Mouse (Mus musculus) forebrain, embryonic 15.5 days (tissue): ENCODE data around the gene Fggy. TPM values are rescaled to one million over a fixed set of nuclear protein-coding genes. Genes with fewer than 3 reads are reported as not detected.

Source experiments
- ATAC-seq: fragments of 200-750 bp; cut with Nextera tagmentation; replicated peaks from 2 replicates; pipeline ENCODE4 v1.8.0; 2017; ENCODE audit warnings: mild to moderate bottlenecking, moderate TSS enrichment, moderate library complexity
- H3K27ac ChIP-seq: fragments of 300-500 bp; sonication (generic); replicated peaks from 2 replicates; pipeline ENCODE4 v1.5.1; 2015; ENCODE audit warnings: mild to moderate bottlenecking, inconsistent platforms
- H3K27me3 ChIP-seq: fragments of 300-500 bp; sonication (generic); 2 replicates; pipeline ENCODE4 v1.6.1; 2015; ENCODE audit warnings: inconsistent platforms
- H3K36me3 ChIP-seq: fragments of 300-500 bp; sonication (generic); 2 replicates; pipeline ENCODE4 v1.6.1; 2015; ENCODE audit warnings: mild to moderate bottlenecking, inconsistent platforms
- H3K4me1 ChIP-seq: fragments of 300-500 bp; sonication (generic); 2 replicates; pipeline ENCODE4 v1.6.1; 2015; ENCODE audit warnings: inconsistent platforms
- H3K4me2 ChIP-seq: fragments of 300-500 bp; sonication (generic); replicated peaks from 2 replicates; pipeline ENCODE4 v1.6.1; 2015; ENCODE audit warnings: mild to moderate bottlenecking, inconsistent platforms
- H3K4me3 ChIP-seq: fragments of 300-500 bp; sonication (generic); 2 replicates; pipeline ENCODE4 v1.5.1; 2015; ENCODE audit warnings: mild to moderate bottlenecking, inconsistent platforms
- H3K9ac ChIP-seq: fragments of 300-500 bp; sonication (generic); replicated peaks from 2 replicates; pipeline ENCODE4 v1.6.1; 2015; ENCODE audit warnings: mild to moderate bottlenecking, inconsistent platforms
- H3K9me3 ChIP-seq: fragments of 300-500 bp; sonication (generic); 2 replicates; pipeline ENCODE4 v1.6.1; 2016; ENCODE audit warnings: inconsistent platforms
- WGBS: fragments of 180-500 bp; shearing (Covaris S2); methylation state at CpG from one replicate; pipeline ENCODE4 v1.1.7; 2015; ENCODE audit warnings: mixed read lengths; 5-methylcytosine and 5-hydroxymethylcytosine counted together
- polyA plus RNA-seq: library from polyadenylated mRNA; unstranded; fragments of >200 nt; fragmentation: Nextera tagmentation; extraction: Ambion mirVana; gene quantifications from 2 replicates; pipeline ENCODE4 v1.2.1, GENCODE M21; 2015

Fggy gene
- polyA plus RNA-seq, 1 experiment from 2014 or later, result 5.2 TPM

DNA sequence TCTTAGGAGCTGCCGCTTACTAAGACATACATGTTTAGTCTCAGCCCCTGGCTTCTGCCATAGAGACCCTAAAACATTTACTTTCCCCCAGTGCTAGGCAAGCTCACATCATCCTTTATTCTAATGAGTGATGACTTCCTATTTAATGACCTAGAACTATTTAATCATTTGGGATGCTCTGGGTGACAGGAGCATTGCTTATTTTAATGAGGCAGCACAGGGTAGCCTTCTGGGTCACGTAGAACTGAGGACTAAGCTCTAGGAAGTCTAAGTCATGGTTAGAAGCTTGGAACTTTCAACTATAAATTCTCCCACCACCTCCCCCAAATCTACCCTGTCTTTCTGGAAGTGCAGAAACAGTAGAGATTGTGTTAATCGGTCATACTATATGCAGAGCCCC, 111.2 kb downstream of the Fggy start:
- Histone ChIP-seq H3K27me3 (no peaks in the 10 kb centered on the region), H3K4me2 (no peak overlapping the region), H3K9me3 (no peaks in the 10 kb centered on the region), H3K4me1 (peaks cover 17% of the 10 kb centered on the region), H3K27ac (no peak overlapping the region), H3K36me3 (no peaks in the 10 kb centered on the region), H3K4me3 (no peak overlapping the region), H3K9ac (no peak overlapping the region)
- ATAC-seq, result no peak
- WGBS, result 96% methylated on average over 3 of the region's 3 CpGs

- Histone ChIP-seq H3K9ac (no peak overlapping the region), H3K27ac (no peak overlapping the region), H3K27me3 (no peaks in the 10 kb centered on the region), H3K4me1 (peaks cover 12% of the 10 kb centered on the region), H3K36me3 (no peaks in the 10 kb centered on the region), H3K4me2 (no peak overlapping the region), H3K4me3 (no peak overlapping the region), H3K9me3 (no peaks in the 10 kb centered on the region)
- ATAC-seq, result no peak
- 40% methylated on average over 2 of the region's 2 CpGs for WGBS
Measured at GRCm38 (mm10) chr4:95669336-95669735, 112.0 kb downstream of the Fggy start.

- H3K4me1 ChIP-seq, result peaks cover 12% of the 10 kb centered on the region
- no peaks in the 10 kb centered on the region for H3K36me3 ChIP-seq
- no peak for ATAC-seq
- no peak overlapping the region for H3K4me3 ChIP-seq
- H3K9ac ChIP-seq, result no peak overlapping the region
- no peak overlapping the region for H3K4me2 ChIP-seq
- WGBS, result 50% methylated on average over 3 of the region's 3 CpGs
- no peak overlapping the region for H3K27ac ChIP-seq
- no peaks in the 10 kb centered on the region for H3K27me3 ChIP-seq
- H3K9me3 ChIP-seq, result no peaks in the 10 kb centered on the region
Measured at GRCm38 (mm10) chr4:95670559-95670958, 113.3 kb downstream of the Fggy start.

DNA sequence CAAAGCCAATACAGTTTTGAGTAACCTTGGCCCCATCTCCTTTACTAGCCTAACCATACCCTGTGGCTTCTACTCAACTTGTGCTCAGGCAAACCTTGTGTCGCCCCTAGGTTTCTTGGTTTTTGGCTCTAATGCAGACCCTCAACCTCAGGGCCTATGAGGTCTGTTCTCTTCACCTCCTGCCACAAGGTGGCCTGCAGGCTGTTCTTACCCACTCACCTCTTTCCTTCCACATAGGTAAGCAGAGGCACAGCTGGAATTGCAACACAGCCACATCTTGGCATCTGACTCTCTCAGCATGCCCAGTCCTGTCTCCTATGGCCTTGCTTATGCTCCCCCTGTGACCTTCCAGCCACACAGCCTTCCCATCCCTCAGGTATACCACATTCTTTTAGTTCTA, 114.7 kb downstream of the Fggy start:
- Histone ChIP-seq H3K27me3 (no peaks in the 10 kb centered on the region), H3K9ac (no peak overlapping the region), H3K27ac (no peak overlapping the region), H3K4me1 (peaks cover 3% of the 10 kb centered on the region), H3K4me3 (no peak overlapping the region), H3K4me2 (no peak overlapping the region), H3K9me3 (no peaks in the 10 kb centered on the region), H3K36me3 (no peaks in the 10 kb centered on the region)
- WGBS, result 97% methylated on average over 1 of the region's 1 CpGs
- ATAC-seq, result no peak

GRCm38 (mm10) chr4:95676390-95676789, 119.1 kb downstream of the Fggy start:
- H3K4me1 ChIP-seq, result no peaks in the 10 kb centered on the region
- H3K4me3 ChIP-seq, result no peak overlapping the region
- H3K4me2 ChIP-seq, result no peak overlapping the region
- H3K36me3 ChIP-seq, result no peaks in the 10 kb centered on the region
- no peak overlapping the region for H3K9ac ChIP-seq
- no peak for ATAC-seq
- H3K9me3 ChIP-seq, result no peaks in the 10 kb centered on the region
- H3K27ac ChIP-seq, result no peak overlapping the region
- no peaks in the 10 kb centered on the region for H3K27me3 ChIP-seq
- 86% methylated on average over 2 of the region's 2 CpGs for WGBS

- no peaks in the 10 kb centered on the region for H3K36me3 ChIP-seq
- whole genome bisulfite sequencing, result 83% methylated on average over 5 of the region's 5 CpGs
- H3K4me1 ChIP-seq, result peaks cover 17% of the 10 kb centered on the region
Measured at GRCm38 (mm10) chr4:95680756-95681449, 123.6 kb downstream of the Fggy start.

DNA sequence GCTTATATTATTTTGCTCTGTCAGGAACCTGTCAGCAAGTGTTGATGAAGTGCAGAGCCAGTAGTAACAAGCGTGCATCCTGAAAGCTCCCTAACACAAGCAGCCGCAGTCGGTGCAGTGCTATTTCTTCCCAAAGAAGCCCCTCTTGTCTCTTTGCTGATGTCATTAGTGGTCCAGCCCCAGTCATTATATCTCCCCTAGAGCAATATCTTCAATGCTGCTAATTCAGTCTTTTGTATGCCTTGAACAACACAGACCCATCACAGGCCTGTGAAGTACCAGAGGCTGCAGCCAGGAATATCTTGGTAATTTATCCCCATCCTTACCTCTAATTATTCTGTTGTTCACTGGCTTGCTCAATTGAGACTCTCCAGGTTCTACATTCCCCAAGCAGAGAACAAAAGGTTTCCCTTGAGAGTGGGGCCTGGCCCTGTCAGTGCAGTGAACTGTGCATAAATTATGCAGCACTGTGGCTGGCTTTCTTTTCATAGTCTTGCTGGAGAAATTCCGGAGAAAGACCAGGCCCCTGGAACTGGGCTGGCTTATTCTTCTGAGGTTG, 127.3 kb downstream of the Fggy start:
- H3K4me2 ChIP-seq, result no peak overlapping the region
- H3K9me3 ChIP-seq, result no peaks in the 10 kb centered on the region
- no peak overlapping the region for H3K4me3 ChIP-seq
- ATAC-seq, result peak; percentile 88
- no peaks in the 10 kb centered on the region for H3K27me3 ChIP-seq
- 3% methylated on average over 4 of the region's 4 CpGs for WGBS
- H3K4me1 ChIP-seq, result peaks cover 17% of the 10 kb centered on the region
- peak overlapping the region; percentile 64 for H3K27ac ChIP-seq
- H3K36me3 ChIP-seq, result no peaks in the 10 kb centered on the region
- H3K9ac ChIP-seq, result no peak overlapping the region

More at GRCm38 (mm10) chr4:95680756-95681449, 123.6 kb downstream of the Fggy start:
- Histone ChIP-seq H3K27me3 (no peaks in the 10 kb centered on the region), H3K9me3 (no peaks in the 10 kb centered on the region), H3K4me3 (no peak overlapping the region), H3K27ac (no peak overlapping the region), H3K4me2 (no peak overlapping the region), H3K9ac (no peak overlapping the region)
- no peak for ATAC-seq

- 90% methylated on average over 2 of the region's 2 CpGs for WGBS
- Histone ChIP-seq H3K36me3 (no peaks in the 10 kb centered on the region), H3K27ac (no peak overlapping the region), H3K9me3 (no peaks in the 10 kb centered on the region), H3K27me3 (no peaks in the 10 kb centered on the region), H3K4me2 (no peak overlapping the region), H3K4me1 (peaks cover 17% of the 10 kb centered on the region), H3K9ac (no peak overlapping the region), H3K4me3 (no peak overlapping the region)
- no peak for ATAC-seq
Measured at GRCm38 (mm10) chr4:95686775-95687174, 129.5 kb downstream of the Fggy start.

- Histone ChIP-seq H3K9me3 (no peaks in the 10 kb centered on the region), H3K27ac (no peak overlapping the region), H3K36me3 (no peaks in the 10 kb centered on the region), H3K27me3 (no peaks in the 10 kb centered on the region), H3K4me1 (peaks cover 17% of the 10 kb centered on the region), H3K4me3 (no peak overlapping the region), H3K9ac (no peak overlapping the region), H3K4me2 (no peak overlapping the region)
- 83% methylated on average over 5 of the region's 5 CpGs for WGBS
- ATAC-seq, result no peak
Measured at GRCm38 (mm10) chr4:95687350-95687749, 130.0 kb downstream of the Fggy start.

DNA sequence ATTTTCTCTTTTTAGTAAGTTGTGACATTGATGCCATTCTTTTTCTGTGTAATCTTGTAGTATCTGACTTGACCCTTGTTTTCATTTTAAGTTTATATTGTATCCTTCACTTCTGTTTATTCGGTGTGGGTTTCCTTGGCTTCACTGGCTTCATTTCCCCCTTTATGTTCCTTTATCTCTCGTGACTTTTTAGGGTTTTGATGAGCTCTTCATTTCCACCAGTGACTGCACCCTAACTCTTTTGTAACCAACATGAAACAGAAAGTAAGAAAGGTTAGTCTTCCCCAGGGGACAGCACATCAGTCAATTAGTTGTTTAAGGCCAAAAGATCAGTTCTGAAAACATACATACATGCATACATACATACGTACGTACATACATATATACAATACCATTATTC, 130.9 kb downstream of the Fggy start:
- Histone ChIP-seq H3K27ac (no peak overlapping the region), H3K4me2 (no peak overlapping the region), H3K36me3 (no peaks in the 10 kb centered on the region), H3K4me3 (no peak overlapping the region), H3K9me3 (no peaks in the 10 kb centered on the region), H3K9ac (no peak overlapping the region), H3K27me3 (no peaks in the 10 kb centered on the region), H3K4me1 (peaks cover 17% of the 10 kb centered on the region)
- WGBS, result 88% methylated on average over 4 of the region's 4 CpGs
- ATAC-seq, result no peak

DNA sequence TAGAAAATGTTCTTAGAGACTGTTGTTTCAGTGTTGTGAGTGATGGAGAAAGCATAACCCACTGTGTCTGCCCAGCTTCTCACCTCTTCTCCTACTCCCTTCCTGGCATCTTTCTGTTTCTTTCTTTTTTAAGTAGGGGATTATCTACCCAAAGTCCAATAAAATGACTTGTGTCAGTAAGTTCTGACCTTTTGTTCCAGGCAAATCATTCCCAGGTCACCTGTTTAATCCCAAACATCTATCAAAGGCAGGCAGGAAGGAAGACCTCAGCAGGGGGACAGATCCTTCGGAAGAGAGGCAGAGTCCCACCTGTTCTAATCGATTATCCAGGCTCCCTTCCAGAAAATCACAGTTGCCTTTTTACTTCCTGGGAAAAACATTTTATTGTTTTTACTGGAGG, 143.1 kb downstream of the Fggy start:
- H3K4me2 ChIP-seq, result no peak overlapping the region
- H3K4me1 ChIP-seq, result no peaks in the 10 kb centered on the region
- no peaks in the 10 kb centered on the region for H3K36me3 ChIP-seq
- H3K9ac ChIP-seq, result no peak overlapping the region
- WGBS, result 47% methylated on average over 2 of the region's 2 CpGs
- no peak for ATAC-seq
- H3K4me3 ChIP-seq, result no peak overlapping the region
- no peaks in the 10 kb centered on the region for H3K27me3 ChIP-seq
- no peaks in the 10 kb centered on the region for H3K9me3 ChIP-seq
- no peak overlapping the region for H3K27ac ChIP-seq

DNA sequence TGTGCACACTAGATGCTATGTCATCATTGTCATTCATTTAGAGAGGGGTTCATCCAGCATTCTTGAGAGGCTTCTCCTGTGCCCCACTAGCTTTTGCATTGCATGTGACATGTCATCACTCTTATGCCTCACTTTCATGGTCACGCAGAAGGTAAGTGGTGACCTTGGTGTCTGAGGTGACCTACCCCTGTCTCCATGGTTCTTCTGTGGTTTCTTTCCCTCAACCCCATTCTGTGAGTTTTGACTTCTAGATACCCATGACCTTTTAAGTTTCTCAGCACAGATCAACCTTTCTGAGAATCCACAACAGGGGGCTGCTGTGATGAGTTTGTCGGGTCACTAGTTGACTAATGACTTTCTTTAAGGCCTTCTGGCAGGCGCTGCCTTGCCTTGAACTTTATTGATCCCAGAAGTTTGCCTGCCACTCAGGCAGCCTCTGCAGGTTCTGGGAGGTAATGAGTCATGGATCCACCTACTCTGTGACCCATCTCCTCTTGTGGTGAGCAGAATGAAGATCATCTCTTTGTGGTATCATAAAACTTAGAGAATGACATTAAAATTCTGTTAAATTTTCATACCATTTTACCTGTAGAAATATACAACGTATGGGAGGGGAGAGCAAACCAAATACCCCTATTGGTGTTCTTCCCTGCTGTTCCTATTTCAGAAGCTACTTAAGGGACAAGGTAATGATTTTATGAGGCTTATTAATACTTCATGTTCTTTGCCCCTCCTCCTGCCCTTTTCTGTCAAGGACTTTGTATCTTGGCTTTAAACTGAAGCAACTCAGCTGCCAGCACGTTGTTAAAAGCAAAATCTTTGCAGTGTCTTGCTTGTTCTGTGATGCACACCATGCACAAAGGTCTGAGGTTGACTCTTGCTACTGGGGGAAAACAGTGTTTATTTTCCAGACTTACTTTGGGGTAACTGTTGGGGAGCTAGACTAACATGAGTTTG, 150.9 kb downstream of the Fggy start:
- Histone ChIP-seq H3K36me3 (no peaks in the 10 kb centered on the region), H3K27ac (no peak overlapping the region), H3K4me3 (no peak overlapping the region), H3K9me3 (no peaks in the 10 kb centered on the region), H3K4me2 (no peak overlapping the region), H3K4me1 (no peaks in the 10 kb centered on the region), H3K9ac (no peak overlapping the region), H3K27me3 (no peaks in the 10 kb centered on the region)
- no peak for ATAC-seq
- 87% methylated on average over 5 of the region's 5 CpGs for WGBS
